Mouse (Mus musculus) embryonic facial prominence, embryonic 12.5 days (tissue): Measurements from ENCODE around the gene Gm38392. TPM values are rescaled to one million over a fixed set of nuclear protein-coding genes. Genes with fewer than 3 reads are reported as not detected.

Experiments
- ATAC-seq: fragments of 200-750 bp; cut with Nextera tagmentation; 2 replicates; pipeline ENCODE4 v1.8.0; 2017; ENCODE audit not compliant: insufficient number of reproducible peaks, insufficient read depth, low FRiP score, low TSS enrichment
- H3K27ac ChIP-seq: fragments of 300-500 bp; sonication (generic); 2 replicates; pipeline ENCODE4 v1.5.1; 2016; ENCODE audit warnings: mild to moderate bottlenecking
- H3K27me3 ChIP-seq: fragments of 300-500 bp; sonication (generic); 2 replicates; pipeline ENCODE4 v1.6.1; 2016; ENCODE audit warnings: mild to moderate bottlenecking, moderate library complexity
- H3K36me3 ChIP-seq: fragments of 300-500 bp; sonication (generic); 2 replicates; pipeline ENCODE4 v1.6.1; 2016; ENCODE audit warnings: mild to moderate bottlenecking
- H3K4me1 ChIP-seq: fragments of 300-500 bp; sonication (generic); 2 replicates; pipeline ENCODE4 v1.6.1; 2016
- H3K4me2 ChIP-seq: fragments of 300-500 bp; sonication (generic); replicated peaks from 2 replicates; pipeline ENCODE4 v1.6.1; 2016; ENCODE audit warnings: mild to moderate bottlenecking, moderate library complexity
- H3K4me3 ChIP-seq: fragments of 300-500 bp; sonication (generic); 2 replicates; pipeline ENCODE4 v1.5.1; 2016; ENCODE audit warnings: mild to moderate bottlenecking
- H3K9ac ChIP-seq: fragments of 300-500 bp; sonication (generic); 2 replicates; pipeline ENCODE4 v1.6.1; 2016; ENCODE audit warnings: mild to moderate bottlenecking, moderate library complexity
- H3K9me3 ChIP-seq: fragments of 300-500 bp; sonication (generic); 2 replicates; pipeline ENCODE4 v1.6.1; 2016; ENCODE audit warnings: mild to moderate bottlenecking, moderate library complexity
- WGBS: fragments of 180-500 bp; shearing (Covaris S2); methylation state at CpG from one replicate; pipeline ENCODE4 v1.1.7; 2016; 5-methylcytosine and 5-hydroxymethylcytosine counted together
- polyA plus RNA-seq: library from polyadenylated mRNA; unstranded; fragments of >200 nt; fragmentation: Nextera tagmentation; extraction: Ambion mirVana; gene quantifications from 2 replicates; pipeline ENCODE4 v1.2.1, GENCODE M21; 2016

The Gm38392 gene
- polyA plus RNA-seq, 1 experiment from 2014 or later, result not detected

- no peaks in the 10 kb centered on the region for H3K36me3 ChIP-seq
- H3K9me3 ChIP-seq, result no peaks in the 10 kb centered on the region
- 20% methylated on average over 7 of the region's 7 CpGs for WGBS
- H3K9ac ChIP-seq, result no peak overlapping the region
- no peak overlapping the region for H3K4me3 ChIP-seq
- H3K27ac ChIP-seq, result no peak overlapping the region
- ATAC-seq, result no peak
- H3K27me3 ChIP-seq, result peaks cover 81% of the 10 kb centered on the region
- no peak overlapping the region for H3K4me2 ChIP-seq
- H3K4me1 ChIP-seq, result no peaks in the 10 kb centered on the region; the same call in 1 of the 2 replicates
These were observed 54.0 kb downstream of the Gm38392 start for GRCm38 (mm10) chr3:88232851-88233649.

GRCm38 (mm10) chr3:88232301-88232702 is 54.7 kb downstream of the Gm38392 start:
- no peaks in the 10 kb centered on the region; the same call in 1 of the 2 replicates for H3K4me1 ChIP-seq
- no peaks in the 10 kb centered on the region for H3K36me3 ChIP-seq
- H3K27me3 ChIP-seq, result peaks cover 73% of the 10 kb centered on the region
- ATAC-seq, result no peak
- H3K4me2 ChIP-seq, result no peak overlapping the region
- H3K9me3 ChIP-seq, result no peaks in the 10 kb centered on the region
- WGBS, result 56% methylated on average over 7 of the region's 7 CpGs
- H3K9ac ChIP-seq, result no peak overlapping the region
- no peak overlapping the region for H3K4me3 ChIP-seq
- H3K27ac ChIP-seq, result no peak overlapping the region

- H3K4me3 ChIP-seq, result no peak overlapping the region
- 47% methylated on average over 1 of the region's 1 CpGs for WGBS
- no peaks in the 10 kb centered on the region for H3K9me3 ChIP-seq
- peaks cover 64% of the 10 kb centered on the region for H3K27me3 ChIP-seq
- H3K27ac ChIP-seq, result no peak overlapping the region
- ATAC-seq, result no peak
- no peaks in the 10 kb centered on the region; the same call in 1 of the 2 replicates for H3K4me1 ChIP-seq
- H3K4me2 ChIP-seq, result no peak overlapping the region
- no peak overlapping the region for H3K9ac ChIP-seq
- no peaks in the 10 kb centered on the region for H3K36me3 ChIP-seq
These were observed 55.9 kb downstream of the Gm38392 start for GRCm38 (mm10) chr3:88231061-88231641.

GRCm38 (mm10) chr3:88230262-88231047 is 56.6 kb downstream of the Gm38392 start:
- Histone ChIP-seq H3K4me3 (no peak overlapping the region), H3K36me3 (no peaks in the 10 kb centered on the region), H3K9me3 (no peaks in the 10 kb centered on the region), H3K9ac (no peak overlapping the region), H3K27me3 (peaks cover 65% of the 10 kb centered on the region), H3K27ac (no peak overlapping the region), H3K4me1 (no peaks in the 10 kb centered on the region; the same call in 1 of the 2 replicates), H3K4me2 (no peak overlapping the region)
- ATAC-seq, result no peak
- WGBS, result 47% methylated on average over 17 of the region's 17 CpGs

- H3K4me3 ChIP-seq, result no peak overlapping the region
- no peak overlapping the region for H3K4me2 ChIP-seq
- H3K27ac ChIP-seq, result no peak overlapping the region
- no peaks in the 10 kb centered on the region; the same call in 1 of the 2 replicates for H3K4me1 ChIP-seq
- H3K27me3 ChIP-seq, result peaks cover 67% of the 10 kb centered on the region
- H3K36me3 ChIP-seq, result no peaks in the 10 kb centered on the region
- WGBS, result 77% methylated on average over 6 of the region's 6 CpGs
- no peak overlapping the region; the same call in 1 of the 2 replicates for H3K9ac ChIP-seq
- ATAC-seq, result no peak
- no peaks in the 10 kb centered on the region for H3K9me3 ChIP-seq
These were observed 57.5 kb downstream of the Gm38392 start for GRCm38 (mm10) chr3:88229526-88229925.

GRCm38 (mm10) chr3:88228906-88229305 is 58.1 kb downstream of the Gm38392 start:
- no peaks in the 10 kb centered on the region; the same call in 1 of the 2 replicates for H3K4me1 ChIP-seq
- no peak overlapping the region for H3K27ac ChIP-seq
- no peak overlapping the region; the same call in 1 of the 2 replicates for H3K9ac ChIP-seq
- no peaks in the 10 kb centered on the region for H3K36me3 ChIP-seq
- no peak for ATAC-seq
- no peaks in the 10 kb centered on the region for H3K9me3 ChIP-seq
- H3K27me3 ChIP-seq, result peaks cover 69% of the 10 kb centered on the region
- WGBS, result 44% methylated on average over 4 of the region's 4 CpGs
- H3K4me3 ChIP-seq, result no peak overlapping the region
- no peak overlapping the region for H3K4me2 ChIP-seq

- Histone ChIP-seq H3K27me3 (peaks cover 67% of the 10 kb centered on the region), H3K9me3 (no peaks in the 10 kb centered on the region), H3K4me3 (no peak overlapping the region), H3K4me2 (no peak overlapping the region), H3K36me3 (no peaks in the 10 kb centered on the region), H3K9ac (no peak overlapping the region), H3K27ac (no peak overlapping the region), H3K4me1 (no peaks in the 10 kb centered on the region; the same call in 1 of the 2 replicates)
- ATAC-seq, result no peak; the same call in 1 of the 2 replicates
- WGBS, result 70% methylated on average over 6 of the region's 6 CpGs
These were observed 59.0 kb downstream of the Gm38392 start for GRCm38 (mm10) chr3:88227976-88228375.

- Histone ChIP-seq H3K4me1 (no peaks in the 10 kb centered on the region; the same call in 1 of the 2 replicates), H3K9ac (no peak overlapping the region)
These were observed 59.8 kb downstream of the Gm38392 start for GRCm38 (mm10) chr3:88227260-88227659.

DNA sequence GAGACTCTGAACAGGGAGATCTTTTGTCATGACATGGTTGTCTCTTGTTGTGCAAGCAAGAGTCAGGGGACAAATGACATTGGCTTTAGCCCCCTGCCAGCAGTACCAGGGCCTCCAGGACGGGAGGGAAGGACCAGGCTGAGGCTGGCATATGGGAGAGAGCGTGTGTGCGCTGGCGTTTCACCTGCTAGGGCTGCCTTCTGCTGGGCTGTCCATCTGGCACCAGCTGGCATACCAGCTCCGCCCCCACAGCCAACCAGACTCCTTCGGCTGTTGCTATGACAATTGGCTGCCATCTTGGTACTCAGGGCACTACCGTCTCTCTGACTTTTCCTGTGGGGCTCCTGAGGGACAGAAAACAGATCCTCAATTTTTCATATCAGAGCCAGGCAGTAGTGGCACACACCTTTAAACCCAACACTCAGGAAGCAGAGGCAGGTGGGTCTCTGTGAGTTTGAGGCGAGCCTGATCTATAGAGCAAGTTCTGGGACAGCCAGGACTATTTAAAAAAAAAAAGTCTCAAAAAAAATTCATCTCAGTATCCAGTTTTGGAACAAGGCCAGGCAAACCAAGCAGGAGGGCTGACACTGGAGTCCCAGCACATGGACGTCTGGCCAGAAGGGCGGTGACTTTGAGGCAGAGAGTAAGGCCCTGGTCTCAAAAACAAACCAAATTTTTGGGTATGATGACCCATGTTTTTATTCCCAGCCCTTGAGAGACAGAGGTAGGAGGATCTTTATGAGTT is 60.7 kb downstream of the Gm38392 start:
- H3K36me3 ChIP-seq, result no peaks in the 10 kb centered on the region
- no peak overlapping the region for H3K27ac ChIP-seq
- no peak overlapping the region for H3K4me2 ChIP-seq
- peaks cover 70% of the 10 kb centered on the region for H3K27me3 ChIP-seq
- H3K9ac ChIP-seq, result no peak overlapping the region
- ATAC-seq, result no peak
- H3K9me3 ChIP-seq, result no peaks in the 10 kb centered on the region
- 82% methylated on average over 10 of the region's 10 CpGs for WGBS
- no peaks in the 10 kb centered on the region for H3K4me1 ChIP-seq
- H3K4me3 ChIP-seq, result no peak overlapping the region

More at GRCm38 (mm10) chr3:88227260-88227659, 59.8 kb downstream of the Gm38392 start:
- Histone ChIP-seq H3K27ac (no peak overlapping the region), H3K9me3 (no peaks in the 10 kb centered on the region), H3K4me3 (no peak overlapping the region), H3K36me3 (no peaks in the 10 kb centered on the region), H3K4me2 (no peak overlapping the region), H3K27me3 (peaks cover 68% of the 10 kb centered on the region)
- 49% methylated on average over 4 of the region's 4 CpGs for WGBS
- ATAC-seq, result no peak

GRCm38 (mm10) chr3:88224929-88225328 is 62.1 kb downstream of the Gm38392 start:
- H3K9me3 ChIP-seq, result no peaks in the 10 kb centered on the region
- H3K9ac ChIP-seq, result no peak overlapping the region
- peaks cover 70% of the 10 kb centered on the region for H3K27me3 ChIP-seq
- no peaks in the 10 kb centered on the region for H3K36me3 ChIP-seq
- H3K4me2 ChIP-seq, result no peak overlapping the region
- no peaks in the 10 kb centered on the region for H3K4me1 ChIP-seq
- H3K27ac ChIP-seq, result no peak overlapping the region
- ATAC-seq, result no peak
- WGBS, result 49% methylated on average over 2 of the region's 2 CpGs
- no peak overlapping the region for H3K4me3 ChIP-seq

DNA sequence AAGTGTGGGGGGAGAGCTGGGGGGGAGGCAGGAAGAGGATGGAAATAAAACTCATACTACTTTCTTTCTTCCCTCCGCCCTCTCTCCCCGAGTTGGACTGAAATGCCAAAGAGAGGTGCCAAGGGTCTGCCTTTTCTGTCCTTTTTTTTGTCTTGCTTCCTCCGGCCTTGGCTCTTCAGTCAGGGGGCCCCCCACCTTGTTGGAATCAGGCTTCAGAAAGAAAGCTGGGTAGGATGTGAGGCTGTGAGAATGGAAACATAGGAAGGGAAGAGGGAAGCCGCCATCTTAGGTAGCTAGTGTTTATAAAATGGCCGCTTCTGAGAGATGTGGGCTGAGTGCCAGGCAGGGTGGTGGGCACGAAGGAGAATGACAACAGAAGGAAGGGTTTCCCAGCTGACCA is 64.6 kb downstream of the Gm38392 start:
- ATAC-seq, result no peak
- Histone ChIP-seq H3K4me3 (no peak overlapping the region), H3K36me3 (no peaks in the 10 kb centered on the region), H3K9ac (no peak overlapping the region), H3K4me1 (no peaks in the 10 kb centered on the region), H3K4me2 (no peak overlapping the region), H3K27ac (no peak overlapping the region), H3K9me3 (no peaks in the 10 kb centered on the region), H3K27me3 (peaks cover 82% of the 10 kb centered on the region)
- WGBS, result 85% methylated on average over 6 of the region's 6 CpGs
